Mouse (Mus musculus): ENCODE data around the gene Dguok.

Gene Dguok

GRCm38 (mm10) chr6:83456984-83457810 is 49.6 kb downstream of the Dguok start:
- DNase-seq (ENCODE audit: extremely low spot score, low read depth, low spot score), result no peak

- DNase-seq (ENCODE audit: extremely low spot score, low read depth, low spot score), result no peak
These were observed 50.4 kb downstream of the Dguok start for GRCm38 (mm10) chr6:83456131-83456983.

GRCm38 (mm10) chr6:83455328-83456130 is 51.2 kb downstream of the Dguok start:
- DNase-seq (ENCODE audit: extremely low spot score, low read depth, low spot score), result no peak

- no peak for DNase-seq (ENCODE audit: extremely low spot score, low read depth, low spot score)
These were observed 53.1 kb downstream of the Dguok start for GRCm38 (mm10) chr6:83453706-83454105.

- no peak for DNase-seq (ENCODE audit: extremely low spot score, low read depth, low spot score)
These were observed 56.1 kb downstream of the Dguok start for GRCm38 (mm10) chr6:83450451-83451303.

GRCm38 (mm10) chr6:83449440-83449839 is 57.3 kb downstream of the Dguok start:
- DNase-seq (ENCODE audit: extremely low spot score, low read depth, low spot score), result no peak

- no peak for DNase-seq (ENCODE audit: extremely low spot score, low read depth, low spot score)
These were observed 57.9 kb downstream of the Dguok start for GRCm38 (mm10) chr6:83448911-83449310.

GRCm38 (mm10) chr6:83447031-83447430 is 59.7 kb downstream of the Dguok start:
- no peak for DNase-seq (ENCODE audit: extremely low spot score, low read depth, low spot score)

- no peak for DNase-seq (ENCODE audit: extremely low spot score, low read depth, low spot score)
These were observed 61.0 kb downstream of the Dguok start for GRCm38 (mm10) chr6:83445796-83446195.

GRCm38 (mm10) chr6:83443441-83444340 is 63.1 kb downstream of the Dguok start:
- no peak for DNase-seq (ENCODE audit: extremely low spot score, low read depth, low spot score)

- no peak for DNase-seq (ENCODE audit: extremely low spot score, low read depth, low spot score)
These were observed 64.1 kb downstream of the Dguok start for GRCm38 (mm10) chr6:83442639-83443038.

GRCm38 (mm10) chr6:83441259-83442061 is 65.3 kb downstream of the Dguok start:
- no peak for DNase-seq (ENCODE audit: extremely low spot score, low read depth, low spot score)

GRCm38 (mm10) chr6:83440510-83441258 is 66.1 kb downstream of the Dguok start:
- no peak for DNase-seq (ENCODE audit: extremely low spot score, low read depth, low spot score)

- DNase-seq (ENCODE audit: extremely low spot score, low read depth, low spot score), result no peak
These were observed 66.6 kb downstream of the Dguok start for GRCm38 (mm10) chr6:83440197-83440509.

- DNase-seq (ENCODE audit: extremely low spot score, low read depth, low spot score), result no peak
These were observed 67.0 kb downstream of the Dguok start for GRCm38 (mm10) chr6:83439781-83440180.

- no peak for DNase-seq (ENCODE audit: extremely low spot score, low read depth, low spot score)
These were observed 67.5 kb downstream of the Dguok start for GRCm38 (mm10) chr6:83439119-83439767.

- DNase-seq (ENCODE audit: extremely low spot score, low read depth, low spot score), result no peak
These were observed 68.2 kb downstream of the Dguok start for GRCm38 (mm10) chr6:83438584-83438983.

All from hindlimb bud, embryonic 11.5 days (tissue).